Mouse (Mus musculus): ENCODE results near the gene Slc5a7.
A peak's percentile ranks its signal among the peaks of the same experiment; 100 is the strongest.

Gene Slc5a7

GRCm38 (mm10) chr17:54298934-54299333 lies at the start of gene Slc5a7:
Slc5a7 (minus strand) TSS chr17:54299034.
- ATAC-seq (ENCODE audit: low TSS enrichment), result no peak

- ATAC-seq (ENCODE audit: low TSS enrichment), result no peak
Observed at GRCm38 (mm10) chr17:54347672-54348071, 48.8 kb upstream of the Slc5a7 start.

- ATAC-seq (ENCODE audit: low TSS enrichment), result no peak
Observed at GRCm38 (mm10) chr17:54343395-54343794, 44.6 kb upstream of the Slc5a7 start.

- peak; percentile 34; the same call in 1 of the 2 replicates for ATAC-seq (ENCODE audit: low TSS enrichment)
Observed at GRCm38 (mm10) chr17:54298232-54298924, 456 bp downstream of the Slc5a7 start.

- no peak for ATAC-seq (ENCODE audit: low TSS enrichment)
Observed at GRCm38 (mm10) chr17:54250783-54251182, 48.1 kb downstream of the Slc5a7 start.

- no peak for ATAC-seq (ENCODE audit: low TSS enrichment)
Observed at GRCm38 (mm10) chr17:54243650-54244300, 55.1 kb downstream of the Slc5a7 start.

GRCm38 (mm10) chr17:54239435-54239834 lies 59.4 kb downstream of the Slc5a7 start:
- ATAC-seq (ENCODE audit: low TSS enrichment), result no peak
